Mouse (Mus musculus) frontal cortex, postnatal 14 days (tissue): ENCODE results near the gene Smg9.

Experiments used
- DNase-seq, 2 experiments: peaks; one replicate each; pipeline ENCODE4 v3.0.0; 2022; ENCODE audit warnings: low spot score in 2 of 2

Smg9 gene

DNA sequence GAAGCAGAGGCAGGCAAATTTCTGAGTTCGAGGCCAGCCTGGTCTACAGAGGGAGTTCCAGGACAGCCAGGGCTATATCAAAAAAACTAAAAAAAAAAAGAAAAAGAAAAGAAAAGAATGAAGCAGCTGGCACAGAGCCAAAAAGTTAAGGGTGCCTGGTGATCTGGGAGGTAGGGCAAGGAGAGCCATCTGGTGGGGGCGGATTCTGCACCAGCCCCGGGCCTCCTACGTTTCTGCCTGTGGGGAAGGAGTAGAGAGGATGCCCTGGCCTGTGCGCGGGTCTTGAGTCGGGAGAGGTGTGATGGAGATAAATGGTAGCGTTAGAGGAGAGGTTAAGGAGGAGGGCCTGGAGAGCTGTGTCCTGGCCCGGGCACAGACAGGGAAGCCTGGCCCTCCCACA lies 8.8 kb downstream of the Smg9 start:
- no peak for DNase-seq

DNA sequence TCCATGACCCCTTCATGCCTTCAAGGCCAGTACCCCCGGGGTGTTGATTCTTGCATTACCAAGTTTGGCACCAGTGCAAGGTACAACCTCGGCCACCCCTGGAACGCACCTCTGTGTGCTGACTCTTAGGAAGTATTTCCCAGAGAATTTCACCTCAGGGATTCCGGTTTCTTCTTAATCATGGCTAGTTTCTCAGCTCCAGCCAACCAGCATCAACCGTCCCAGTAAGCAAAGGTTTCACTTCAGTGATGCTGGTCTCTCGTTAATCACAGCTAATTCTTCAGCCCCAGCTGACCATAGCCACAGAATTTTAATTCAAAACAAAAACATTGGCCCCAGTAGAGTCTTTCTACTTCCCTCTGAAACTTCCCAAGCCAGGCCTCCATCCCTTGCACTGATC lies 10.7 kb downstream of the Smg9 start:
- DNase-seq: no peak

DNA sequence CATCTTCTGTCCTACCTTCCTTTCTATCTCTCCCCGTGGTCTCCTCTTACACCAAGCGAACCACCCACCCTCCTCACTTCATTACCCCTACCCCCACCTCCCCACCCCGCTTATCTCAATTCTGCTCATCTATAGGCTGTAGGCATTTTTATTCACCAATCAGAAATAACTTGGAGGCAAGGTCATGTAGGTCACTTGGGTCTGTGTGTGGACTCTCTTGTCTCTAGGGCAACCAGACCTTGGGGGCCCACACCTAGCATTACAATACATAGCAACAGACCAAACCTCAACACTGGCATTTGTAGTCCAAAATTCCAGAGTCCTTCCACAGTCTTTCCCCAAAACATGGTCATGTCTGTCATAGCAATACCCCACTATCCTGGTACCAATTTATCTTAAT lies 11.4 kb downstream of the Smg9 start:
- no peak for DNase-seq

DNA sequence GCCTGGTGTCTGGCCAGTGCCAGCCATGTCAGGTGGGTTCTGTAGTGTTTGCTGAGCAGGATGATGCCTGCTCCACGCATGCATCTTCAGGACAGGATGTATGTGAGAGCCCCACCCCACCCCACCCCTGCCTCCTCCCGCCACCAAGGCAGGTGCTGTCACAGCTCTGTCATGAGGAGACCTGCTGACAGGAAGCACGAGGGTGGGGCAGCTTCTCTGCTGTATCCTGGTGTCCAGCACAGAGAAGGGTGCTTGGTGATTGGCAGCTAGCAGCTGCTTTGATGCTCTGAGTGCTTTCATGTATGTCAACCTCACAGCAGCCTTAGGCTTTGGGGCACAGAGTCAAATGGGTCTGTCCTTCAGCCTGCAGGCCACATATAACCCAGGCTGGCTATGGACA lies 14.2 kb downstream of the Smg9 start:
- no peak for DNase-seq

DNA sequence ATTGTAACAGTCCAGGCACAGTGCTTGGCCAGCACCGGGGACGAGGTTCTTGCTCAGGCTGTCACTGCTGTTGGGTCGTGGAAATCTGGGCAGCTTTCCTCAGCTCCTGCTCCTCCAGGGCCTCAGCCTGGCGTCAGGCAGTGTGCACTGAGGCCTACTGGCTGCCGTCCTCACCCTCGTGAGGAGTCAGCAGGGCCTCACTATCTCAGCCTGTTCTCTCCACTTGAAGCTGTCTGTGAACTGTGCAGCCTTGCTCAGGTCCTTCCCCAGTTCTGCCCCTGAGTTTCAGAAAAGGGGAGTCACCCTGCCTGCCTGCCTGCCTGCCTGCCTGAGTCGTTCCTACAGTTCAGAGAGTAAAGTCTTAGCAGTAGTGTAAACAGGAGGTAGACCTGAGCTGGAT lies 15.8 kb downstream of the Smg9 start:
- DNase-seq: no peak

DNA sequence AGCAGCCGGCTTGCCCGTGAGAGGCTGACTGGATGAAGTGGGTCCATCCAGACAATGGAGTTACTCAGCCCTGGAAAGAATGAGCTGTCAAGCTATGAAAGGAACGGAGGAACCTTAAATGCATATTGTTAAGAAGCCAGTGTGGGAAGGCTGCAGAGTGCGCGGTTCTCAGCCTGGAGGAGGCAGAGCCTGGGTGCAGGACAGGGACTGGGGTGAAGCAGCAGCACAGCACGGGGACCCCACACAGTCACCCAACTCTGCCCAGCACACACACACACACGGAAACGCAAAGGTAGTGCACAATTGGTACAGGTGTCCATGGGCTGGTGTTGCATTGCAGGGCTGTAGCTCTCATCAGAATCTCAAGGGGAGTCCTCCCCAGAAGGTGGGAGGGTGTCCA lies 20.2 kb downstream of the Smg9 start:
- no peak for DNase-seq

DNA sequence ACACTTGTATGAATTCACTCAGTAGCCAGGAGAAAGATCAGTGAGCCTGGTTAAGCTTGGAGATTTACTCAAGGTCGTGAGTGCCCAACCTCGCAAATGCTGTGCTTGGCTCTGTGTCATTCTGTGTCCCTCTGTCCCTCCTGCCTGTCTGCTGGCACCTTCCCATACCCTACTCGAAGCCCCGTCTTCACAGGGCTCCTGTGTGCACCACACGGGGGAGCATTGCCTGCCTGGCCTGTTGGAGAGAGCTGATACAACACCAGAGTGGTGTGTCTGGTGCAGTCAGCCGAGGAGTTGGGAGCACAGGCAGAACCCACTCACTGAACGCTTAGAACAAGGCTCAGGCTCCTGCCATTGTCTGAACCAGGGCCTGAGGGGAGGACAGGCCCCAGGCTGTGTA lies 22.2 kb downstream of the Smg9 start:
- DNase-seq: no peak

DNA sequence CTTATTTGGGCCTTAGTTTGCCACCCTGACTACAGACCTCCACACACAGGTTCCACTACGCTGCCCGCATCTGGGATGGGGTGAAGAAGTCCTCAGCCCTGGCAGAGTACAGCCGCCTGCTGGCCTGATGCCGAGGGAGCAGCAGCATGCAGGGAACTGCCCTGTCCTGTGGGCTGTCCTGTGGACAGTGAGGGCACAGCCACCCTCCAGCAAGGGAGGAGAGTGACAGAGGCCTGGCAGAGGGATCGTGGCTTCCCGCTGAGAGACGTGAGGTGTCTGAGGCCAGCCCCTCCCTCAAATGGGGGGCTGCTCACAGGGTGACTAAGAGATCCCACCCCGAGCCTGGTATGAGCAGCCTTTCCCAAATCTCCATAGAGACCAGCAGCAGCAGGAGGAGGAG lies 22.8 kb downstream of the Smg9 start:
- no peak for DNase-seq

DNA sequence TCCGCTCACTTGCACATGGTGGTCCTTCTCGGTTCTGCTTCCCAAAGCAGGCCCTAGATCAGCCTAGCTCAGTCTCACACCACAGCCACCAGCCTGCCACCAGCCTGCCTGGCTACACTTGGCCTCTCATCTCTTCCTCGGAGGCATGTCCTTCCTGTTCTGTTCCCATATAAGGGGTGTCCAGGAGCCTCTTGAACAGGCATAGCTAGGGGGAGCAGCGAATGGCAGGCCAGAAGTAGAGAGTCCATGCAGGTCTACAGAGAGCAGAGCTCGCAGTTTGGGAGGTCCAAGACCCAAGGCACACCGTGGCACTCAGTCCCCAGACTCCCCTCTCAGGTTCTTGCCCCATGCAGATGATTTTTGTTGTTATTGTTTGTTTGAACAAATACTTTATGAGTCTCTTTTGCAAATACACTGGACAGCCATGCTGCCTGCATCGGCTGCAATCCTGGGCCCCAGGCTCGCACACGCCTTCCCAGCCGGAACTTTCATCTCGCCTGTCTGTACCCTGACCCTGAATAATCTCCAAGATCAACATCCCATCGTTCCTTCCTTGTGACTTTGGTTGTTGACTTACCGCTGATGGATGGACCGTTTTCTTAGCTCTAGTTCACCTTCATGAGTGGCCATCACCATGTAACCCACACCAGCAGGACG lies 23.8 kb downstream of the Smg9 start:
- DNase-seq: no peak

DNA sequence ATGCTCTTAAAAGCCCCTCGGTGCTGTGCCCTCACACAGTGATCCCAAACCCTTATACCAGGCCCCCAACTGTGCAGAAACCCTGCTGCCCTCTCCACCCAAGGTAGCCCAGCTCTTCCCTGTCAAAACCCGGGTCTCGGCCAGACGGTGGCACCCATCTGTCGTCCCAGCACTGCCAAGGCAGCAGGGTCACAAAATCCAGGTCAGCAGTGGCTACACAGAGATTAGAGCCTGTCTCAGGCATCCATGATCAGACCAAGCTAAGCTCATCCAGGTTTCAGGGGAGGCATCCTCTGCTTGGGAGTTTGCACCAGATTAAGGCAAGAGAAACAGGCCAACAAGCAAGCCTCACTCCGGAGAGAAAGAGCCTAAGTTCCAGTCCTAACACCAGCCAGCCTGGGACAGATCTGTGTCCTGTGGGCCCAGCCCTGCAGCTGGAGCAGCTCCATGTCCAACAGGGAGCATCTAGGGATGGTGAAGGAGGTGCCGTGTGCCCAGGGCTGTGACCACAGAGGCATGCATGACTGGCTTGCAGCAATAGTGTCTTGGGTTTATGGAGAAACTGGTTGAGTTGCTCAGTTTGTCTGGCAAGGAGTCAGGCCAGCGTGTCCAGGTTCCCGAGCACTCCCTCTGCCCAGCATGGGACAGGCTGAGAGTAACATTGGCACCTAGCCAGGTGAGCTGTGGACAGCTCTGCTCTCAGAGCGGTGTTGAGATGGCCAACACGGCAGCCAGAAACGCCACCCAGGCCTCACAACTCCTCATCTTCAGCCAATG lies 24.7 kb downstream of the Smg9 start:
- no peak for DNase-seq

DNA sequence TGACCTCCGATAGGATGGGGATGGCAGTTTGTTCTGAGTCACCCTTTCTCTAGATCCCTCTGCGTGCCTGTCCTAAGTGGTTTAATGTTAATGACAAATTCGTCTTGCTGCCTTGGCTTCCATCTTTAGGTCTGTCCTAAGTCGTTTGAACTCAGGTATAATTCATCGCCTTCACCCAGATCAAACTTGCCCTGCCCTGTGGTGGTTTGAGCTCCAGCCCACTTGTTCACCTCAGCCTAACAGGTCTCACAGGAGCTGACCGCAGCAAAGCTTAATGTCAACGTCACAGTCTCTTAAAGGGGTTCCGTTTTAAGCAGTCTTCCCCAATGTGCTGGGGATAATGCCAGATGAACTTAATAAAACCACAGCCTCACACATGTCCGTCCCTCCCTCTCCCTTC lies 26.5 kb downstream of the Smg9 start:
- no peak for DNase-seq

DNA sequence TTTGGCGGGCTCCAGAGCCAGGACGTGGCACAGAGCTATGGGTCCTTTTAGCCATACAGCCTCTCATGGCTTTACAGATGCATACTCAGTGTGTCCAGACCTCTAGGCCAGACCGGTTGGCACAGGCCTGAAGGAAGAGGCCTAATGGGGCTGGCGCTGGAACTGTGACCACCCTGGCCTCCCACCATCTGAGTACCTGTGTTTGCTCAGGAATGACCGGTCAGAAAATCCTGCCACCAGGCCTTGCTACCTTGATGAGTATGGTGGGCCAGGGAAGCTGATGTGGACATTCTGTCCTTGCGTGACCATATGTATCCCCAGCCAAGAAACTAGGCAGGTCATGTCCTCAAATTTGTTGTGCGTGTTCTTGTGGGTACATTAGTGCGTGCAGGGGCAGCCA lies 27.7 kb downstream of the Smg9 start:
- DNase-seq: no peak

DNA sequence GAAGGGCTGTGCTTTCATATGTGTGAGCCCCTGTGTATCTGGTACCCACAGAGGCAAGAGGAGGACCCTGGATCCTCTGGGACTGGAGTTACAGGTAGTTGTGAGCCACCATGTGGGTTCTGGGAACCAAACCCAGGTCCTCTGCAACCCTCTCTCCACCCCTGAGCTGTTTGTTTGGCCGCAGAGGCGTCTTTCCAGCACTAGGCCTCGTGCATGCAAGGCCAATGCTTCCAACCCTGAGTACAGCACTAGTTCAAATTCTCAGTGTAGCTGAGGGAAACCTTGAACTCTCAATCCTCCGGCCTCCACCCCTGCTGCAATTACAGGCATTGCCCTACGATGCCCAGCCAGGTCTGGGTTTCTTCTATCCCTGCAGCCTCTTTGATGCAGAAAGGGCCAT lies 29.3 kb downstream of the Smg9 start:
- DNase-seq: no peak

DNA sequence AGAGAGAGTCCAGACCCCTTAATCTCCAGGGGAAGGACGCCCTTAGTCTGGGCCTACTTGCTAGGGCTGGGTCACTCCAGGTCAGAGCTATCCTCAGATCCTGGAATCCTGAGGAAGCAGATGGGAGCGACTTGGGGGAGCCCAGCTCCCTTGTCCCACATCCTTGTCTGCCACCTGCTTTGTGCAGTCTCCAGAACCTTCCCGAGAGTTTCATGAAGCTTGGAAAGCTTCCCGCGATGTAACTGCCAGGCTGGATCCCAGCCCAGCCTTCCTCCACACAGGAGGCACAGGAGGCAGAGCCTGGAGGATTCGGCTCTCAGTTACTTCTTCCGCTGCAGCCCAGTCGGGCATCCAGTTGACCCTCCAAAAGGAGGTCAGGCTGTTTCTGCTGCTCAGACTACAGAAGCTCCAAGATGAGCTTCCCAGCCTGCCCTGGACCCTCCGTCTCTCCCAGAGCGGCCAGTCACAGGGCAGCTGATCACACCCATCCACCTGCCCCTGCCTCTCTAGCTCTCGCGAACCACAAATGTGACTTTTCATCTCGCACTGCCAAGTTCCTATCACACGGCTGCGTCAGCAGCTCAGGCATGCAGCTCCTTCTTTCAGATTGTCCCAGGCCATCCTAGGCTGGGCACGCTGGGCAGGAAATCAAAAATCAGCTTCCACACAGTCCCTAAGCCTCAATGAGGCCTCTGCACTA lies 30.1 kb downstream of the Smg9 start:
- peak; percentile 62 to 79 for DNase-seq

DNA sequence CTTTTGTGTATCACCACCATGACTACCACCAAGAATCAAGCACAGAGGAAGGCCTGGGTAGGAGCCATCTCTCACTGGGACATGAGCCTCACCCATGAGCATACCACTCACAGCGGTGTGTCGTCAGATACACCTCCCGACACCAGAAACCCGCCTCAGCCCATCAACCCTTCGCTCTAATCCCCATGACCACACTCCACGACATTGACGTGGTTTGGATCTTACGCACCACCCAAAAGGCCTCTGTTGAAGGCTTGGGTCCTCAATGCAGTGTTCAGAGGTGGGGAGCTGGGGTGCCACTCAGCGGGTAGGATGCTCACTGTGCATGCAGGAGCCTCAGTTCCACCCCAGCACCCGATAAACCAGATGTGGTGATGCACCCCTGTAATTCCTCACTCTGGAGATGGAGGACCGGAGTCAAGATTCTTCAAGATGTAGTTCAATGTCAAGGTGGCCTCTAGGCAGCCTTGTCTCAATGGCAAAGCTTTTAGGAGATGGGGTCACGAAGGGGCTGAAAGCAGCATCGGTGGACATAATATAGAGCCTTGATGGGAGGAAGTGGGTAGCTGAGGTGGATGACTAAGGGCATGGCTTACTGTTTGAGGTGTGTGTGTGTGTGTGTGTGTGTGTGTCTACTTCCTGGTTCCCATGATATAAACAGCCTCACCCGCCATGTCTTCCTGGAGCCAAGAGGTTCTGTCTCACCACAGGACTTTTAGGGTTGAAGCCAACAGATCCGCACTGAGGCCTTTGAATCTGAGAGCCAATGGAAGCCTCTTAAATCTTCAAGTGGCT lies 31.3 kb downstream of the Smg9 start:
- DNase-seq: no peak

DNA sequence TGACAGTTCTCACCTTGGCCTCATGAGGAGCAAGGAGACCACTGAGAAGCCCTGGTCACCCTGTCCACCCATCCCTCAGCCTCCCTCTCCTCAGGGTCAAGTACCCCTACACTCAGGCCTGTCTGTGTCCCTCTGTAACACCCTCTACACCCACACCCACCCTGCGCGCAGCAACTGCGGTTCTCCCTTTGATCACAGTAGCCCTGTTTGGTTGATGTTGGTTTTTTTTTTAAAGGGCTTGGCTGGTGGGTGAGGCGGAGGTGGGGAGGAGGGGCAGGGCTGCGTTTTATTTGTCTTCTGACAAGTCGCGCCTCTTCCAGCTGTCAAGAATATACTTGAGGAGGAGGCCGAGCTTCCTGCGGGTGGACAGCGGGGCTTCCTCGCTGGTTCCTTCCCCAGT lies 32.3 kb downstream of the Smg9 start:
- no peak for DNase-seq

DNA sequence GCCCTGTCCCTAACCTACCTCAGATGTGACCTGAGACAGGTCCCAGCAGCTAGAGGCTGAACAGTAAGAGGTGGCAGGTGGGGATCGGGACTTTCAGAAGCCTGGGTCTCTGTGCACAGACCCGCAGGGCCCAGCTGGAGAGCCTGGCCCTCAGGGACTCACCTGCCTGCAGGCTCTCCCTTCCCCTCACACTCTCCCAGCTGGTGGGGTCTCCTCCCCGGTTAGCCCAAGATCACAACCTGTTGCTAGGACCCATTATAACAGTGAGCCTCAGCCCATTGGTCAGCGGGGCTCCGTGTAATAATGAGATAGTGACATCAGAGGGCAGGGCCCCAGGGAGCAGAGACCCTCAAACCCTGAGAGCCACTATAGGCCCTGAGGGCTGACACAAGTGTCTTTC lies 35.9 kb downstream of the Smg9 start:
- no peak for DNase-seq

DNA sequence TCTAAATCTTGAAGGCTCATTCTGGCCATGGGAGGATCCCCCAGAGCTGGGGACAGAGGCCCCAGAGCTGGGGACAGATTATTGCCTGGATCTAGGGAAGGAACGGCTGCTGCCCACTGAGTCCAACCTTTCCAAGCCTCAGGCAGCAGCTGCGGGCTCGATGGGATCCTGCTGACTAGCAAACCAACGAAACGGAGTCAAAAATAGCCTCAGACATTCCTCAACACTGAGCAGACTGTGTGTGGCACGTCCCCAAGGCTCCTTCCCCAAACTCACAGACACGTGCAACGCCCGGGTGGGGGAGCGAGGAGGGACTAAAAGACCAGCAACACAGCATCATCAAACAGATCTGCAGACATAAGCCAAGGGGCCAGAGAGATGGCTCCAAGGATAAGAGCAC lies 38.6 kb downstream of the Smg9 start:
- peak; percentile 62 to 74 for DNase-seq

DNA sequence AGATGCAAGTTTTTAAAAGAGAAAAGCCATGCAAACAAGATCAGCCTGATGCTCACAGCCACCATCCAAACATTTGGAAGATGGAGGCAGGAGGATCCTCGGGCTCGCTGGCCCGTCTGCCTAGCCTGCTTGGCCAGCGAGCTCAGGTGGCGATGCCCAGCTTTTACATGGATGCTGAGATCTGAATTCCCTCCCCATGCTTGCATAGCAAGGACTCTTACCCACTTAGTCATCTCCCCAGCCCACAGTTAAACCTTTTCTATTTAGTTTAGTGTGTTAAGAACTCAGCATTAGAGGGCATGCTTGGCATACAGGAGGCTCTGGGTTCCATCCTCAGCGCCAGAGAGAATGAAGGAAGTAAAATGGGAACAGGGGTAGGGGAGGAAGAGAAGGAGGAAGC lies 39.8 kb downstream of the Smg9 start:
- no peak for DNase-seq

DNA sequence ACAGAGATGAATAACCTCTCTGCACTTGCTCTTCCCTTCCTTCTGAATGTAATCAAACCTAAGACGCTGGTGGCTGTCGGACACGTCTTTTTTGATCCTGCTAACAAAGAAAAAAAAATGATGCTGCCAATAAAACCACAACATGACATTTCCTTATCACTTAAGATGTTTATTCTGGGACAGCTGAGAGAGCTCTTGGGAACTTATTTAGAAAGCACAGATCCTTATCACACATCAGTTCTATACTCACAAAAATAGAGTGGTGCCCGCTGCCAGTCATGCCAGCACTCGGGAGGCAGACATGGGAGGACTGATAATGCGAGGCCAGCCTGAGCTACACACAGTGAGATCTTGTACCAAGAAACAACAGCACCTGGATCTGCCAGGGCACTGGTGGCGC lies 40.5 kb downstream of the Smg9 start:
- no peak for DNase-seq

DNA sequence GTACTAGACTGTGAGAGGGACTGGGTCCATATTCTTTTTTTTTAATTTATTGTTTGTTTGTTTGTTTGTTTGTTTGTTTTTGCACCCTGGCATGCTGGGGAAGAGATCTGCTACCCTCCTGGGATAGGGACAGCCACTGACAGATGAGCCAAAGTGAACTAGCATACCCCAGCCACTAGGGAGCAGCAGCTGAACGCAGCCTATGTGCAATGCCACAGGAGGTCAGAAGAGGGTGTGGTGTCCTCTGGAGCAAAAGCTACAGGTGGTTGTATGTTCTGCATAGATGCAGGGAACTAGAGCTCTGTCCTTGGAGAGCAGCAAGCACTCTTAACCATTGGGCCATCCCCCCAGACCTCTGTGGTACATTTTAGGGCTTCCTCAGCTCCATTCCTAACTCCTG lies 42.4 kb downstream of the Smg9 start:
- peak in 1 of 2 experiments; percentile 35 for DNase-seq

DNA sequence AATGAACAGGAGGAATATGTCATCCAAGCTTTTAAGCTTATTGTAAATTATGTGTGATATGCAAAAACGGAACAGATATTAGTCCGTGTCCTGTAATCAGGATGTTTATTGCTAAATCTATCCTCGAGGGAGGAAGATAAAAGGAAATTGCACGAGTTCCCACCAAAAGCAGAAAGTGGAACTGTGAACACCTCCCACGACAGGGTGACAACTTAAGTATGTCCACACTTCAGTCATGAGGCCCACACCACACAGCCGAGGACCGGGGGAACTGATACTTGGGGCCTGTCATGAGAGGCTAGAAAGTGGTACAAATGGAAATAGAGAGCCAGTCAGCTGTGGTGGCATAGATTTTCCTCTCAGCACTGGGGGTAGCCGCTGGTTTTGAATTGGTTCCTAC lies 42.9 kb downstream of the Smg9 start:
- no peak for DNase-seq
